Mouse (Mus musculus): ENCODE data around the gene Wdr77. TPM values are rescaled to one million over a fixed set of nuclear protein-coding genes. Genes with fewer than 3 reads are reported as not detected.
A peak's percentile ranks its signal among the peaks of the same experiment; 100 is the strongest.
"Not testable (repeated sequence)": the region's sequence is repeated elsewhere in the genome, so short reads cannot be mapped to it uniquely, and the experiment has no call there.

Wdr77 gene
- total RNA-seq, 2 experiments from 2014 or later, result 30.2 to 38.2 TPM

GRCm38 (mm10) chr3:105933926-105934325 lies 25.2 kb upstream of the Wdr77 start:
- intact Hi-C loops (cut with DNase I; ENCODE audit: low total_unique reads), result no loop called here
- DNase-seq, result no peak

DNA sequence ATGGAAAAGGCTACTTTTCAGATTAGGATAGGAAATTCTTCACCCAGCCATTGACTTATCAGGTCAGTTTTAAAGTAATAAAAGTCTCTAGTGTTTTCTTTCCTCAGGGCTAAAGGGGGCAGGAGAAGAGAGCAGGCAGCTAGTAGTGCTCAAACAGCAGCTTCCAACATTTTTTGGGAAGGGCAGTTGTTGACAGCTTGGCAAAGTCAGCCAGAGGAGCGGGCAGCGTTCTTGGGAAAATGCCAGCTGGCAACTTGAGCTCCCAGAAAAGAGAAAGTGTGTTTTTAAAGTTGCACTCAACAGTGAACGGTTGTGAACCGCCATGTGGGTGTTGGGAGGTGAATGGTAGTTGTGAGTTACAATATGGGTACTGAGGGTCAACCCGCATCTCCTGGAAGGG lies 24.1 kb upstream of the Wdr77 start:
- intact Hi-C loops (cut with DNase I; ENCODE audit: low total_unique reads), result no loop called here
- DNase-seq, result peak; percentile 24

GRCm38 (mm10) chr3:105936111-105936510 lies 23.1 kb upstream of the Wdr77 start:
- intact Hi-C loops (cut with DNase I; ENCODE audit: low total_unique reads), result no loop called here
- no peak for DNase-seq

- no peak for DNase-seq
- intact Hi-C loops (cut with DNase I; ENCODE audit: low total_unique reads), result loop anchor here (5.0 kb wide), 1 partner anchor 269 kb away; no protein-coding TSS in a partner anchor
Observed at GRCm38 (mm10) chr3:105951348-105951747, 7.8 kb upstream of the Wdr77 start.

- DNase-seq, result no peak
- intact Hi-C loops (cut with DNase I; ENCODE audit: low total_unique reads), result no loop called here
Observed at GRCm38 (mm10) chr3:105957235-105957634, 1.9 kb upstream of the Wdr77 start.

DNA sequence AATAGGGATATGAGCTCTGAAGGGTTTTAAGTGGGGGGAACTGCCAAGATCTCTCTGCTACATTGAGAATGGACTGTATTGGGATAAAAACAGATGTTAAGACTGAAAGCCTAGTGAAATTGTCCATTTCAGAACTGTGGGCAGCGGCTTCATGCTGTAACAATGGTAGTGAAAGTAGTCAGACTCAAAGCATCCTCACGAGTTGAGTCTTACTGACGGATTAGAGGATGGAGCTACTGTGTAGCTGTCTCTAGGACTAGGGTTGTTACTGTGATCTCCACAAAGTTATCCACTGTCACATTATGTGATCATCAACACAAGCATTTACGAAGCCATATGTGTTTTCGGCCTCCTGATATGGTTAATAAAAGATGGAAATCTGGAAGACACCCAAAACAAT lies 965 bp upstream of the Wdr77 start:
- intact Hi-C loops (cut with DNase I; ENCODE audit: low total_unique reads), result no loop called here
- no peak for DNase-seq

GRCm38 (mm10) chr3:105959585-105959984 lies 416 bp downstream of the Wdr77 start:
- intact Hi-C loops (cut with DNase I; ENCODE audit: low total_unique reads), result no loop called here
- DNase-seq, result no peak

DNA sequence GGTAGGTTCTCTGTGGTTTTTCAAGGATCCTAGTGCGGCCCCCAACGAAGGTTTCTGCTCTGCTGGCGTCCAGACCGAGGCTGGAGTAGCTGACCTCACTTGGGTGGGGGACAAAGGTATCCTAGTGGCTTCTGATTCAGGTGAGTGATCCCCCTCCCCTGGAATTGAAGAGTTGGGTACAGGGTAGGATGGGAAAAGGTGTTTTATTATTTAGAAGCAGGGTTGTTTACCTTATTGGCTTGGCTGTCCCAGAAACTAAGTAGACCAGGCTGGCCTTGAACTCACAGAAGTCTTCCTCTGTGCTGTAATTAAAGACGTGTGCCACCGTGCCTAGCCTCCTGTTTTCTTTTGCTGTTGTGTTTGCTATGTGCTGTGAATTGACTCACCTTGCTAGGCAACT lies 830 bp downstream of the Wdr77 start, which contains the start of gene Atp5f1:
TSS of gene Atp5f1 (minus strand) at position 101 of the 400 bp plus-strand sequence.
- intact Hi-C loops (cut with DNase I; ENCODE audit: low total_unique reads), result no loop called here
- DNase-seq, result no peak

GRCm38 (mm10) chr3:105960700-105961099 lies 1.5 kb downstream of the Wdr77 start:
- DNase-seq, result no peak

DNA sequence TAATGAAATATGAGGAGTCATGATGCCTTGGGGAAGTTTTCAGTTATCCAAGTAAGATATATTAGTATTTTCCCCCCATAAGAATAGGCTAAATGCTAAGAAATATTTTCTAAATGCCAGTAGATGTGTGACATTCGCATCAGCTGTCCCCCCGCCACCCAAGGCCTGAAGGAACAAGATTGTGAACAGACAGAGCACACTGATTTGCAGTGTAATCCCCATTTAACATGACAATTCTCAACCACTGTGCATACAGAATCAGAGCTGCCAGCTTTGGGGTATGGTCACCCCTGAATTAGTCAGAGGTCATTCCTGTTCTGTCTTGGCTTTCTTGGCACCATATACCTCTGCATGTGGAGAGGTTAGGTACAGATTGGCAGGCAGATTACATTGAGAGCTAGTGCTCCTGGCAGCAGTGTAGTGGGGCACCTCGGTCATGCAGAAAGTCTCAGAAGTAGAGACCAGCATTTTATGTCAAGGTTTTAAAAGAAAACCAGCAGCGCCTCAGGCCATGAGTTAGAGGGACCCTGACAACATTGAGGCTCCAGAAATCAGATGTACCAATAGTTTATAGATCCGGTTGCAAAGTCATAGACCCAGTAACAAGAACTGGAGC lies 12.8 kb downstream of the Wdr77 start:
- no peak for DNase-seq
- intact Hi-C loops (cut with DNase I; ENCODE audit: low total_unique reads), result no loop called here

More at GRCm38 (mm10) chr3:105960700-105961099, 1.5 kb downstream of the Wdr77 start:
- intact Hi-C loops (cut with DNase I; ENCODE audit: low total_unique reads), result no loop called here

DNA sequence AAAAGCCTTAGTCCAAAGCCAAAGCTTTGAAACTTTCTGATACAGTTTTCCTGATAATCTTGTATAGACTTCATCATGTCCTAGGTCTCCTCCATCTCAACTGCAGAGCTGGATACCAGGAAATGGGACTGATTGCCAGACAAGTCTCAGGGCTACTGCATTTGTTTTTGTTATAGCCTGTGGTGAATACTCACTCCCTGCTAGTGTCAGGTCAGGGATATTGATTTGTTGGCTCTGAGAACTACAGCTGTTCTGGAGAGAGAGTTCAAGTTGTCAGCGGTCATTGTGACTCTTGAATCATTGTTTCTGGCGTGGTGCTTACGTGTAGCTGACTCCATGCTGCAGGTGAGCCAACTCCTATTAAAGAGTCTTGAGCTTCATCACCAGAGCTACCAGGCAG lies 14.2 kb downstream of the Wdr77 start, which contains the start of gene Ovgp1:
TSS of gene Ovgp1 (plus strand) at position 301 of the 400 bp plus-strand sequence.
- no peak for DNase-seq
- intact Hi-C loops (cut with DNase I; ENCODE audit: low total_unique reads), result no loop called here

GRCm38 (mm10) chr3:105974174-105974573 lies 15.0 kb downstream of the Wdr77 start:
- no peak for DNase-seq
- intact Hi-C loops (cut with DNase I; ENCODE audit: low total_unique reads), result no loop called here

GRCm38 (mm10) chr3:105989611-105990010 lies 30.4 kb downstream of the Wdr77 start:
- DNase-seq, result not testable (repeated sequence)
- intact Hi-C loops (cut with DNase I; ENCODE audit: low total_unique reads), result loop anchor here (5.0 kb wide), 1 partner anchor 458 kb away; no protein-coding TSS in a partner anchor

DNA sequence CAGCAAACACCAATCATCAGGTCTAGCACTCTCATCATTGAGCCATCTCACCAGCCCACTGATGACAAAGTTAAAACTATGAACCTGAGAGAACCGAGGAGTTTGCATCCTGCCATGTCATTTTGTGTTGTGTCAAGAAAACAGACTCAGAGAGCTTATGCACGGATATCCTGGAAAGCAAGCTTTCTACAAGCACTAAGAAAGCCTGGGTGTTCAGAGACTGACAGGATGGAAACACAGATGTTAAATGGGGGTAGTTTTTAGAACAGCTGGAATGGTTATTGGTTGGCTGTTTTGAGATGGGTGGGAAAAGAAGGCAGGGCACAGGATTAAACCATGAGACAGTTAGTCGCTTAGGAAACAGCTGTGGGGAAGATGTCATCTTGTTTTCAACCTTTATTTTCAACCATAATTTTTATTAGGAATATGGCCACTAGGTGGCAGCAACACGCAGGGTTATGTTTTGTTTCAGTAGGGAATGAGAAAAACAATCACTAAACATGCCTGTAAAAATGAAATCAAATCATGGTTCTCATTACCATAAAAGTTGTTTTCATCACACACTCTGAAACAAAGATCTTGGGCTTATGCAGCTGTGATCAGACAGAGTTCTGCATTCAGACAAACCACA lies 32.6 kb downstream of the Wdr77 start:
- intact Hi-C loops (cut with DNase I; ENCODE audit: low total_unique reads), result loop anchor here (5.0 kb wide), 1 partner anchor 456 kb away; no protein-coding TSS in a partner anchor
- peak; percentile 28 for DNase-seq

DNA sequence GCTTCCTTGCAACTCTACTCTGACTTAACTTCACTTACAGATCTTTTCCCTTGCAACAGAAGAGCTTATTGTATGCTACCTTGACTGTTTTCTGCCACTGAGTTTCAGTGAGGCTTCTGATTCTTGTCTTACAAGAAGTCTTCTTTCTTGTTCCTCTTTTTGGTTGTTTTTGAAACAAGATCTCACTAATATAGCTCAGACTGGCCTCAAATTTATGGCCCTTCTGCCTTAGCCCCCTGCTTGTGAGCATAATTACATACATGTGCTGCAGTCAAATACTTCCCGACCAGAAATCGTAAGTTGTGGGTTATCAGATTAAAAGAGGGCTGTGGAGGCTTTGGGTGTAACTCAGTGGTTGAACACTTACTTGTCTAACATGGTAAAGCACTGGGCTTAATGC lies 35.6 kb downstream of the Wdr77 start:
- no peak for DNase-seq
- intact Hi-C loops (cut with DNase I; ENCODE audit: low total_unique reads), result loop anchor here (5.0 kb wide), 1 partner anchor 453 kb away; no protein-coding TSS in a partner anchor

- no peak for DNase-seq
Observed at GRCm38 (mm10) chr3:106000707-106001375, 41.7 kb downstream of the Wdr77 start.

DNA sequence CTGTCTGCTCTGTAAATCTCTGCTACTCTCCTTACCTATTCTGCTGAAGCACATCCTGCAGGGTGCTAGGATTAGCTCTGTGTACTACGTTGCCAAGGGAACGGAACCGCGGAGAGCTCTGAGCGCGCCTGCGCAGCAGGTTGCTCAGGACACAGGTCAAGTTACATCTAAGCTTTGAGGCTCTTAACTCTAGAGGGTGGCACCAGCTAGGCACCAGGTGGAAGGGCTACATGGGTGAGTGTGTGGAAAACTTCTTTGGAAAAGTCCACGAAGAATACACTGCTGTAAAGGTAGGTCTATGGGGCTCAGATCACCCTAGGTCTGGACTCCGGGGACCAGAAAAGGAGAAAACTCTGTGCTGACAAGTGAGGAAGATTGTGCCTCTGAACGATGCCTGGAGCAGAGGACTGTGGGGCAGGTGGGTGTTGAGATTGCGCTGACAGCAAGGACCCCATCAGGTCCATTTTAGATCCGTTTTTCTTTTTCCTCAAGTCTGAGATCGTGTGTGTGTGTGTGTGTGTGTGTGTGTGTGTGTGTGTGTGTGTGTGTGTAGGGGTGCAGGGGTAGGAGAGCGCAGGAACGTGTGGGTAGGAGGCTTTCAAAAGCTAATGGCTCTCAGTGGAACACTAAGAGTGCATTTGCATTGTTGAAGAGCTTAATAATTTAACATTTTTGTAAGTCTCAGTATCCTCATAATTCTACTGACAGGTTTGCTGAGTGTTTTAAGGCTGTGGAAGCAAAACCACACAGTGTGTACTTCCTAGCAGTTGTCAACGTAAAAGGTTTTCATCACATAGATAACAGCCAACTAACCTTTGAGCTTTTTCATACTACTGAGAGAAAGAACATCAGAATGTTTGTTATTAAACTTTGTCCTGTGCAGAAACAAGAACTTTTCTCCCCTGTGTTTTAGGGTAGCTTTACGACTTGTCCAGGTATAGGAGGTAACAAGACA lies 42.5 kb downstream of the Wdr77 start:
- no peak for DNase-seq
- intact Hi-C loops (cut with DNase I; ENCODE audit: low total_unique reads), result no loop called here

More at GRCm38 (mm10) chr3:106000707-106001375, 41.7 kb downstream of the Wdr77 start:
- intact Hi-C loops (cut with DNase I; ENCODE audit: low total_unique reads), result no loop called here

GRCm38 (mm10) chr3:106003360-106003759 lies 44.2 kb downstream of the Wdr77 start:
- DNase-seq; intact Hi-C loops (cut with DNase I; ENCODE audit: low total_unique reads): not testable (repeated sequence)

- intact Hi-C loops (cut with DNase I; ENCODE audit: low total_unique reads), result no loop called here
- no peak for DNase-seq
Observed at GRCm38 (mm10) chr3:106014546-106014945, 55.4 kb downstream of the Wdr77 start, which contains the start of gene Pifo. Gene Pifo (minus strand): TSS chr3:106014646.
